Mouse (Mus musculus) liver, embryonic 14.5 days (tissue): ENCODE results near the gene BC005537.

Experiments used
- CTCF ChIP-seq: IDR thresholded peaks from 2 replicates; pipeline ENCODE4 v1.5.1; 2016; ENCODE audit warnings: antibody characterized with exemption, low read depth, control low read depth
- EP300 ChIP-seq: IDR thresholded peaks from 2 replicates; pipeline ENCODE4 v1.6.1; 2016; ENCODE audit warnings: antibody characterized with exemption, low read depth

DNA sequence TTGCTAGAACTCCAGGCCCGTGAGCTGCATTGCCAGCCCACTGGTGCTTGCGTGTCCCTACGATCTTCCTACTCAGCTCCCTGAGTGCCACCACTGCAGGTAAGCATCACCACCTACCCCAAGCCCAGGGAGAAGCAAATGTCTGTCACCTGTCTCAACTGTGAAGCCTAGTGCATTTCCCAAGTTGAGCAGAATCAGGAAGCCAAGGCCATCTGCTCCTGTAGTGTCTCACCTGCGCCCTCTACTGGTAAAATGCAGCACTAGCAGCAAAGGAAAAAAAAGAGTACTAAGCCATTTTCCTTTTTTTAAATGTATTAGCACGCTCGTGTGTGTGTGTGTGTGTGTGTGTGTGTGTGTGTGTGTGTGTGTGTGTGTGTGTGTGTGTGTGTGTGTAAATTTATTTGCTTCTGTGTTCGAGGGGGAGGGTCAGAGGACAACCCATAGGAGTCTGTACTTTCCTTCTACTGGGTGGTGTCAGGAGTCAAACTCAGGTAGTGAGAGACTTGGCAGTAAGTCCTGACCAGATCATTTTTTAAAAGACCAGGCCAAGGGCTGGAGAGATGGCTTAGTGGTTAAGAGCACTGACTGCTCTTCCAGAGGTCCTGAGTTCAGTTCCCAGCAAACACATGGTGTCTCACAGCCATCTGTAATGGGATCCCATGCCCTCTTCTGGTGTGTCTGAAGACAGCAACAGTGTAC is 25.2 kb upstream of the BC005537 start:
- TF ChIP-seq CTCF, result peak; percentile 96
- TF ChIP-seq EP300, result no peak
